Mouse (Mus musculus) heart, embryonic 15.5 days (tissue): ENCODE data around the gene Aox1. TPM values are rescaled to one million over a fixed set of nuclear protein-coding genes. Genes with fewer than 3 reads are reported as not detected.

Experiments used
- ATAC-seq: fragments of 200-750 bp; cut with Nextera tagmentation; replicated peaks from 2 replicates; pipeline ENCODE4 v1.8.0; 2017; ENCODE audit warnings: low read depth, moderate TSS enrichment; ENCODE audit not compliant: insufficient number of reproducible peaks, insufficient read depth, low FRiP score
- H3K27ac ChIP-seq: fragments of 300-500 bp; sonication (generic); 2 replicates; pipeline ENCODE4 v1.5.1; 2015; ENCODE audit warnings: mild to moderate bottlenecking, inconsistent platforms
- H3K27me3 ChIP-seq: fragments of 300-500 bp; sonication (generic); 2 replicates; pipeline ENCODE4 v1.6.1; 2015; ENCODE audit warnings: inconsistent platforms
- H3K36me3 ChIP-seq: fragments of 300-500 bp; sonication (generic); 2 replicates; pipeline ENCODE4 v1.6.1; 2015; ENCODE audit warnings: mild to moderate bottlenecking, inconsistent platforms
- H3K4me1 ChIP-seq: fragments of 300-500 bp; sonication (generic); replicated peaks from 2 replicates; pipeline ENCODE4 v1.6.1; 2015; ENCODE audit warnings: inconsistent platforms
- H3K4me2 ChIP-seq: fragments of 300-500 bp; sonication (generic); 2 replicates; pipeline ENCODE4 v1.6.1; 2015; ENCODE audit warnings: inconsistent platforms, mild to moderate bottlenecking, moderate library complexity
- H3K4me3 ChIP-seq: fragments of 300-500 bp; sonication (generic); 2 replicates; pipeline ENCODE4 v1.5.1; 2015; ENCODE audit warnings: mild to moderate bottlenecking, inconsistent platforms
- H3K9ac ChIP-seq: fragments of 300-500 bp; sonication (generic); 2 replicates; pipeline ENCODE4 v1.6.1; 2015; ENCODE audit warnings: mild to moderate bottlenecking, inconsistent platforms
- H3K9me3 ChIP-seq: fragments of 300-500 bp; sonication (generic); replicated peaks from 2 replicates; pipeline ENCODE4 v1.6.1; 2016; ENCODE audit warnings: inconsistent platforms
- WGBS: fragments of 180-500 bp; shearing (Covaris S2); methylation state at CpG from one replicate; pipeline ENCODE4 v1.1.7; 2015; ENCODE audit warnings: mixed read lengths; 5-methylcytosine and 5-hydroxymethylcytosine counted together
- polyA plus RNA-seq: library from polyadenylated mRNA; unstranded; fragments of >200 nt; fragmentation: Nextera tagmentation; extraction: Ambion mirVana; gene quantifications from 2 replicates; pipeline ENCODE4 v1.2.1, GENCODE M21; 2015

Gene Aox1
- polyA plus RNA-seq, 1 experiment from 2014 or later = 0.67 TPM

DNA sequence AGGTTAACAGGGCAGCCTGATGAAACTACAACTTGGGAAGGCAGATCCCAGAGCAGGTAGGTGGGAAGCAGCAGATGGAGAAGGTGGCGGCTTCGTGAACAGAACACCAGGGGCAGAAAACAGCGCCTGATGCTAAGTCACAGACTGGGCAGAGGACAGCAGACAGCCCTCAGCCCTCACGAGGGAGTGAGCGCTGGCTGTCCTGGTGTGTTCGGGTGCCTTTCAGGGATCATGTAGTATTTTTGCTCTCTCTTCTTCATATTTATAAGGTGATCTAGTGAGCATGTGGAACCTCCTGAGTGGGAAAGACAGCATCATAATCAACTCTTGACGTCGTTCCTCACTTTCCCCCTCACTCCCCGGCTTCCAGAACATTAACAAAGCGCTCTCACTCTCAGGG, 116.3 kb downstream of the Aox1 start:
- no peak overlapping the region for H3K9ac ChIP-seq
- 81% methylated on average over 10 of the region's 10 CpGs for whole genome bisulfite sequencing
- no peak overlapping the region for H3K4me2 ChIP-seq
- H3K36me3 ChIP-seq = no peaks in the 10 kb centered on the region
- no peaks in the 10 kb centered on the region for H3K9me3 ChIP-seq
- H3K27ac ChIP-seq = no peak overlapping the region
- H3K27me3 ChIP-seq = peaks cover 4% of the 10 kb centered on the region
- ATAC-seq = no peak
- no peak overlapping the region for H3K4me3 ChIP-seq
- no peaks in the 10 kb centered on the region for H3K4me1 ChIP-seq

DNA sequence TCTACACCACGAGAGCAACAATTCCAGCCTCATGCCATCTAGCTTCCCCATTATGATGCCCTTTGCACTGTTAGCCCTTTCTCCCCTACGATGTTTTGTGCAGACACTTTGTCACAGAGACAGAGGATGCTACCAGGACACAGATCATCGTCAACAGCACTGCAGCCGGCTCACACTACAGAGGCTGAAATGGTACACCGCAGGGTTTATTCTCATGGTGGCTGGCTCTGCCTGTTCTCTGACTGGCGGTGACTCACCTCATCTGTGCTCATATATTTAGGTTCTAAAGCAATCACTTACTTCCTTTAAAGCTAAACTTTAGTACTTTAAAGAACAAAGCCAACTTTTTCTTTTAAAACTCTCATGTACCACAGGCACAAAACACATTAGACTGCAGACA, 118.0 kb downstream of the Aox1 start:
- Histone ChIP-seq H3K9me3 (no peaks in the 10 kb centered on the region), H3K27me3 (peaks cover 4% of the 10 kb centered on the region)
- 70% methylated on average over 6 of the region's 6 CpGs for WGBS

DNA sequence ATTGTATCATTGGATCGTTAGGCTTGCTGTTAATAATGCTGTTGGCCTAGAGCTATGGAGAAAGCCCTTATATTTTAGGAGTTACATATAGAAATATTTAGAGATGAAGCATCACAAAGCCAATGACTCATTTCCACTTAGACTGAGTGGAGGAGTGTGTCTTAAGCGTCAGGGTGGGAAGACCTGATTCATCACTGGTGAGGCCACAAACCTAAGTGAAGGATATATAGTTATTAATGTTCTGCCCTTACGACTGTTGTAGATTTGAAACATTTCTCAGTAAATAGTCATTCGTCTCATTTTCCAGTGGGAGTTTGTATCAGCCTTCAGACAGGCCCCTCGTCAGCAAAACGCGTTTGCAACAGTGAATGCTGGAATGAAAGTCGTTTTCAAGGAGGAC, 122.5 kb downstream of the Aox1 start:
- Histone ChIP-seq H3K27ac (no peak overlapping the region), H3K36me3 (no peaks in the 10 kb centered on the region), H3K4me2 (no peak overlapping the region), H3K4me3 (no peak overlapping the region), H3K4me1 (no peaks in the 10 kb centered on the region), H3K9ac (no peak overlapping the region), H3K27me3 (peaks cover 4% of the 10 kb centered on the region; the same call in 1 of the 2 replicates), H3K9me3 (no peaks in the 10 kb centered on the region)
- no peak for ATAC-seq
- 53% methylated on average over 8 of the region's 8 CpGs for WGBS

More for the DNA sequence above, 118.0 kb downstream of the Aox1 start:
- Histone ChIP-seq H3K4me1 (no peaks in the 10 kb centered on the region), H3K27ac (no peak overlapping the region), H3K4me2 (no peak overlapping the region), H3K9ac (no peak overlapping the region), H3K4me3 (no peak overlapping the region), H3K36me3 (no peaks in the 10 kb centered on the region)
- ATAC-seq = no peak

Other genes starting within 250 kb of the Aox1 start
- 14.2 and 16.2 TPM in 2 replicates for gene Sgo2a, start 34.0 kb upstream of the Aox1 start, polyA plus RNA-seq
- 9.8 and 11.7 TPM in 2 replicates for gene Kctd18, start 11.0 kb upstream of the Aox1 start, polyA plus RNA-seq
- gene Aox3, start 83.2 kb downstream of the Aox1 start, polyA plus RNA-seq = 0.43 and 1.1 TPM in 2 replicates
- gene Aox4, start 180.5 kb downstream of the Aox1 start, polyA plus RNA-seq = 0.08 and 0.18 TPM in 2 replicates
- not detected in 2 replicates for gene Aox2, start 248.4 kb downstream of the Aox1 start, polyA plus RNA-seq